Mouse (Mus musculus) liver, postnatal 0 days (tissue): ENCODE measurements around the gene Lamc1.

Experiments used
- CTCF ChIP-seq: sonication (generic); IDR thresholded peaks from 2 replicates; pipeline ENCODE4 v1.5.1; 2016; ENCODE audit warnings: antibody characterized with exemption, low read depth
- EP300 ChIP-seq: IDR thresholded peaks from 2 replicates; pipeline ENCODE4 v1.6.1; 2016; ENCODE audit warnings: antibody characterized with exemption, low read depth, mild to moderate bottlenecking

DNA sequence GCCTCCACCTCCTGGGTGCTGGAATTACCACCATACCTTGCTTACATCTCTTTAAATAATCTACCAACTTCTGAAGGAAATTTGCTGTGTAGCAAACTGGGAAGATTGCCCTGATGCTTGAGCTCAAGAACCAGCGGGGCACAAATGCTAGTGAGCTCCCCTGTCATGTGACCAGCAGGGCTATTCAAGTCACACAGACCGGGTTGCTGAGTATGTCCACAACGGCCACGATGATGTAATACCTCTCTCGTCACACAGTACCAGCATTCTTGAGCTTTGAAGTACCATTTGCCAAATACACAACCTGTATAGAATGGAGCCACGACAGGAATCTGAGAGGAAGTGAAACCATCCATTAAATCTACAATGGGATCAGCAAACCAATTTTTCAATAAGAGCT lies 46.0 kb upstream of the Lamc1 start:
- no peak for TF ChIP-seq EP300
- TF ChIP-seq CTCF = no peak
